In the genomic region with DNA sequence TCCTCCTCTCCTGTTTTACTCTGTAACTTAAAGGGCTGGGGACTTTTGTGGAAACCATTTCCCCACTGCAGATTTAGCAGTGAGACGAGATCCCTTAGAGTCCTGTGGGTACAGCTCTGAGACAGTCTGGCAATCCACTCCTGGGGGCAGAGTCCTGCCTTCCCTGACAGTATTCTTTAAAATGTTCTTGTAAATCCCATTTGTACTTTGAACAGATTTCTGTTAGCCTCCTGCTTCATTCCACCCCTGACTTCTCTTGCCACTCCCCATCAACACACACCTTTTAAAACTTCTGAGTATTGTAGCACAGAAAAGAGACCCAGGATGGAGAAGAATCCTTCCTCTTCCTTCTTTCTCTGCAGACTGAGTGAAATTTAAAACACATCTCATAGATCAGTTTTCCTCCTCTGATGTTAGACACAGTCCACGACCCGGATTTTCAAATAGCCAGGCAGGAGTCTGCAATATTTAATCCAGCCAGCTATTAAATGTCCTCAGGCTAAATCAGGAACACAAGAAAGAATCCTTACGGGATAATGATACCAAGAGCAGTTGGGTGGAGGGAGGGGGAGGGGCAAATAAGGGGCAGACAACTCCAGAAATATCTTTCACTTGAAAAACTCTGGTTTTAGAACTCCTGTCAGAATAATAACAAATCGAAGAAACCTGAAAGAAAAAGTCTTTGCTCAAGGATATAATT, we compare ENCODE assay signal across 21 mouse cellular contexts. TPM values are rescaled to one million over a fixed set of nuclear protein-coding genes. Genes with fewer than 3 reads are reported as not detected.
DNase-seq lines count a peak whose midpoint lies in the region; ATAC-seq and TF ChIP-seq lines count a peak whose summit lies in the region.
"Had no signal": no experiment of that assay in that cellular context is flagged by ENCODE, and none has a peak within 500 bp of the region (broad histone marks: within the 10 kb centered on the region; RNA-seq: fewer than 3 reads in every experiment).

No protein-coding gene starts in this region.

- no peak overlapping the region for H3K4me3 ChIP-seq in forebrain, postnatal 0 days (ENCODE audit: low read depth, low read length)
- no peak overlapping the region for H3K4me3 ChIP-seq in forebrain, embryonic 11.5 days (ENCODE audit: low read depth, low read length)
- no peak overlapping the region for H3K4me3 ChIP-seq in midbrain, embryonic 10.5 days
- H3K4me3 ChIP-seq in midbrain, embryonic 16.5 days (ENCODE audit: low read depth, low read length) = no peak overlapping the region
- H3K4me3 ChIP-seq in embryonic facial prominence, embryonic 13.5 days = peak overlapping the region; percentile 43
- no peak overlapping the region for H3K4me3 ChIP-seq in limb, embryonic 15.5 days
- H3K4me3 ChIP-seq: liver, embryonic 13.5 days had no signal

- H3K9me3 ChIP-seq in forebrain, postnatal 0 days (ENCODE audit: low read length) = no peaks in the 10 kb centered on the region
- no peaks in the 10 kb centered on the region for H3K9me3 ChIP-seq in forebrain, embryonic 11.5 days (ENCODE audit: control insufficient read depth, low read length)
- H3K9me3 ChIP-seq in midbrain, embryonic 10.5 days (replicated peaks) = no peaks in the 10 kb centered on the region
- H3K9me3 ChIP-seq in midbrain, embryonic 16.5 days (replicated peaks; ENCODE audit: control insufficient read depth, low read length, poor library complexity, severe bottlenecking) = no peaks in the 10 kb centered on the region
- no peaks in the 10 kb centered on the region for H3K9me3 ChIP-seq in embryonic facial prominence, embryonic 13.5 days
- H3K9me3 ChIP-seq in limb, embryonic 15.5 days = no peaks in the 10 kb centered on the region
- H3K9me3 ChIP-seq: intestine, embryonic 15.5 days; liver, embryonic 13.5 days had no signal

- no peak overlapping the region for H3K9ac ChIP-seq in forebrain, postnatal 0 days
- H3K9ac ChIP-seq in forebrain, embryonic 11.5 days (ENCODE audit: low read length) = no peak overlapping the region
- H3K9ac ChIP-seq in midbrain, embryonic 16.5 days (ENCODE audit: low read depth, low read length) = no peak overlapping the region
- H3K9ac ChIP-seq in embryonic facial prominence, embryonic 13.5 days = peak overlapping the region; percentile 79
- no peak overlapping the region for H3K9ac ChIP-seq in limb, embryonic 15.5 days
- H3K9ac ChIP-seq: intestine, embryonic 15.5 days; liver, embryonic 13.5 days had no signal

- no peak overlapping the region for H3K4me2 ChIP-seq in forebrain, postnatal 0 days (ENCODE audit: low read depth)
- H3K4me2 ChIP-seq in forebrain, embryonic 11.5 days (ENCODE audit: low read depth, low read length, severe bottlenecking) = no peak overlapping the region
- no peak overlapping the region for H3K4me2 ChIP-seq in midbrain, embryonic 16.5 days (ENCODE audit: low read length)
- H3K4me2 ChIP-seq in embryonic facial prominence, embryonic 13.5 days = peak overlapping the region; percentile 76
- peak overlapping the region; percentile 58; the same call in 1 of the 2 replicates for H3K4me2 ChIP-seq in limb, embryonic 15.5 days
- H3K4me2 ChIP-seq: liver, embryonic 13.5 days had no signal

- H3K27me3 ChIP-seq in forebrain, postnatal 0 days (ENCODE audit: insufficient read depth, low read length) = peaks cover 88% of the 10 kb centered on the region
- H3K27me3 ChIP-seq in forebrain, embryonic 11.5 days (ENCODE audit: control insufficient read depth, insufficient read depth, low read length) = peaks cover 84% of the 10 kb centered on the region
- H3K27me3 ChIP-seq in midbrain, embryonic 10.5 days (ENCODE audit: low read depth, poor library complexity, severe bottlenecking) = peaks cover 100% of the 10 kb centered on the region
- H3K27me3 ChIP-seq in midbrain, embryonic 16.5 days (ENCODE audit: control insufficient read depth, insufficient read depth, low read depth, low read length) = peaks cover 44% of the 10 kb centered on the region
- peaks cover 29% of the 10 kb centered on the region for H3K27me3 ChIP-seq in embryonic facial prominence, embryonic 13.5 days
- peaks cover 22% of the 10 kb centered on the region for H3K27me3 ChIP-seq in limb, embryonic 15.5 days

- no peaks in the 10 kb centered on the region for H3K36me3 ChIP-seq in forebrain, postnatal 0 days (ENCODE audit: insufficient read depth)
- no peaks in the 10 kb centered on the region for H3K36me3 ChIP-seq in forebrain, embryonic 11.5 days (ENCODE audit: control insufficient read depth, insufficient read depth, low read length)
- H3K36me3 ChIP-seq in midbrain, embryonic 10.5 days = no peaks in the 10 kb centered on the region
- H3K36me3 ChIP-seq in midbrain, embryonic 16.5 days (ENCODE audit: control insufficient read depth, insufficient read depth, low read length) = no peaks in the 10 kb centered on the region
- no peaks in the 10 kb centered on the region for H3K36me3 ChIP-seq in embryonic facial prominence, embryonic 13.5 days
- H3K36me3 ChIP-seq in limb, embryonic 15.5 days = no peaks in the 10 kb centered on the region
- H3K36me3 ChIP-seq: intestine, embryonic 15.5 days; liver, embryonic 13.5 days had no signal

- H3K27ac ChIP-seq in forebrain, postnatal 0 days (ENCODE audit: low read depth, low read length) = no peak overlapping the region
- no peak overlapping the region for H3K27ac ChIP-seq in forebrain, embryonic 11.5 days (ENCODE audit: low read depth, low read length)
- no peak overlapping the region for H3K27ac ChIP-seq in midbrain, embryonic 10.5 days (replicated peaks)
- H3K27ac ChIP-seq in midbrain, embryonic 16.5 days (ENCODE audit: low read length) = no peak overlapping the region
- H3K27ac ChIP-seq in embryonic facial prominence, embryonic 13.5 days = peak overlapping the region; percentile 96
- H3K27ac ChIP-seq in limb, embryonic 15.5 days = peak overlapping the region; percentile 74
- H3K27ac ChIP-seq: intestine, embryonic 15.5 days; liver, embryonic 13.5 days had no signal

- ATAC-seq in forebrain, postnatal 0 days = no peak
- ATAC-seq in forebrain, embryonic 11.5 days (replicated peaks; ENCODE audit: low FRiP score) = no peak
- ATAC-seq in midbrain, embryonic 16.5 days = no peak
- no peak for ATAC-seq in embryonic facial prominence, embryonic 13.5 days (ENCODE audit: insufficient number of reproducible peaks, insufficient read depth, low FRiP score, low TSS enrichment, low read depth)
- ATAC-seq in limb, embryonic 15.5 days (ENCODE audit: insufficient number of reproducible peaks, low FRiP score, low TSS enrichment, low read depth) = no peak

- peak; percentile 64 for DNase-seq in forebrain, postnatal 0 days
- DNase-seq in forebrain, embryonic 11.5 days (ENCODE audit: low spot score) = no peak
- peak; percentile 29 for DNase-seq in midbrain, embryonic 10.5 days (ENCODE audit: low spot score)
- no peak for DNase-seq in adrenal gland, adult 2 months
- no peak for DNase-seq in layer of hippocampus, adult 18-20 months (ENCODE audit: low spot score in 2 of 2)
- DNase-seq: cerebellum, adult 11-12 months; liver, embryonic 13.5 days; right cerebral cortex, postnatal 14 days; thymus, postnatal 4 days had no signal

- no peaks in the 10 kb centered on the region; the same call in 1 of the 2 replicates for H3K4me1 ChIP-seq in forebrain, postnatal 0 days (ENCODE audit: insufficient read depth)
- H3K4me1 ChIP-seq in forebrain, embryonic 11.5 days (replicated peaks; ENCODE audit: control insufficient read depth, insufficient read depth, low read length) = peaks cover 16% of the 10 kb centered on the region
- peaks cover 39% of the 10 kb centered on the region for H3K4me1 ChIP-seq in midbrain, embryonic 10.5 days
- peaks cover 11% of the 10 kb centered on the region; the same call in 1 of the 2 replicates for H3K4me1 ChIP-seq in midbrain, embryonic 16.5 days (ENCODE audit: control insufficient read depth, insufficient read depth, low read length)
- H3K4me1 ChIP-seq in embryonic facial prominence, embryonic 13.5 days = peaks cover 62% of the 10 kb centered on the region
- H3K4me1 ChIP-seq in limb, embryonic 15.5 days = peaks cover 39% of the 10 kb centered on the region
- H3K4me1 ChIP-seq: liver, embryonic 13.5 days had no signal

- TF ChIP-seq CTCF in forebrain, postnatal 0 days (IDR thresholded peaks at IDR 0.05; ENCODE audit: low read depth) = no peak

- 5% methylated on average over 5 of the region's 5 CpGs for WGBS in forebrain, postnatal 0 days
- 3% methylated on average over 5 of the region's 5 CpGs for WGBS in forebrain, embryonic 11.5 days
- WGBS in midbrain, embryonic 10.5 days = 2% methylated on average over 5 of the region's 5 CpGs
- 5% methylated on average over 5 of the region's 5 CpGs for WGBS in midbrain, embryonic 16.5 days
- WGBS in embryonic facial prominence, embryonic 13.5 days = 3% methylated on average over 5 of the region's 5 CpGs
- 11% methylated on average over 5 of the region's 5 CpGs for WGBS in limb, embryonic 15.5 days

RNA-seq across cellular contexts. Expression of a gene that starts 8.3 kb away (rescaled TPM):
- total RNA-seq in forebrain, postnatal 0 days (2014; rRNA removed) = 2.5 and 4.1 TPM in 2 replicates
- 0.73 and 0.80 TPM in 2 replicates for polyA plus RNA-seq in forebrain, postnatal 0 days (2015; fragmentation: Nextera tagmentation; extraction: Ambion mirVana)
- 12.5 and 13.0 TPM in 2 replicates for polyA plus RNA-seq in forebrain, embryonic 11.5 days (2014; fragmentation: Nextera tagmentation; extraction: Ambion mirVana)
- 7.6 and 8.5 TPM in 2 replicates for polyA plus RNA-seq in midbrain, embryonic 10.5 days (2016; fragmentation: Nextera tagmentation; extraction: Ambion mirVana)
- polyA plus RNA-seq in midbrain, embryonic 16.5 days (2015; fragmentation: Nextera tagmentation; extraction: Ambion mirVana) = 0.69 and 1.3 TPM in 2 replicates
- polyA plus RNA-seq in embryonic facial prominence, embryonic 13.5 days (2015; fragmentation: Nextera tagmentation; extraction: Ambion mirVana) = 56.1 and 63.1 TPM in 2 replicates
- polyA plus RNA-seq in limb, embryonic 15.5 days (2015; fragmentation: Nextera tagmentation; extraction: Ambion mirVana) = 27.9 and 43.7 TPM in 2 replicates
- 1 to 10 TPM; 5.1 to 9.7 TPM for total RNA-seq in adrenal gland, adult 2 months (2021)
- 19.4 and 28.3 TPM in 2 replicates for polyA plus RNA-seq in adrenal gland, adult 2 months (2012; rRNA removed)
- total RNA-seq in layer of hippocampus, adult 18-20 months (2021) = 1 to 10 TPM; 1.3 to 1.7 TPM
- total RNA-seq: megakaryocyte progenitor cell, adult 5-6 weeks had no signal

RNA-seq across cellular contexts. Expression of a gene that starts 37.6 kb away (rescaled TPM):
- 0.48 TPM in 1 of 2 replicates, not detected in the other for total RNA-seq in forebrain, postnatal 0 days (2014; rRNA removed)
- polyA plus RNA-seq in forebrain, postnatal 0 days (2015; fragmentation: Nextera tagmentation; extraction: Ambion mirVana) = not detected in 2 replicates
- polyA plus RNA-seq in forebrain, embryonic 11.5 days (2014; fragmentation: Nextera tagmentation; extraction: Ambion mirVana) = 0.32 TPM in 1 of 2 replicates, not detected in the other
- polyA plus RNA-seq in midbrain, embryonic 10.5 days (2016; fragmentation: Nextera tagmentation; extraction: Ambion mirVana) = 4.3 and 5.5 TPM in 2 replicates
- polyA plus RNA-seq in midbrain, embryonic 16.5 days (2015; fragmentation: Nextera tagmentation; extraction: Ambion mirVana) = 0.43 and 1.3 TPM in 2 replicates
- not detected in 2 replicates for polyA plus RNA-seq in embryonic facial prominence, embryonic 13.5 days (2015; fragmentation: Nextera tagmentation; extraction: Ambion mirVana)
- polyA plus RNA-seq in limb, embryonic 15.5 days (2015; fragmentation: Nextera tagmentation; extraction: Ambion mirVana) = not detected in 2 replicates
- not detected for total RNA-seq in adrenal gland, adult 2 months (2021)
- not detected in 2 replicates for polyA plus RNA-seq in adrenal gland, adult 2 months (2012; rRNA removed)
- total RNA-seq in layer of hippocampus, adult 18-20 months (2021) = not detected
- total RNA-seq: adrenal gland, adult 18-20 months; gastrocnemius, postnatal 4 days; heart, postnatal 36 days; left cerebral cortex, postnatal 10 days; megakaryocyte progenitor cell, adult 5-6 weeks had no signal
- polyA plus RNA-seq: intestine, embryonic 15.5 days; kidney, embryonic 16.5 days; liver, embryonic 13.5 days; lung, embryonic 16.5 days; testis, adult 2 months had no signal

Comparison
In these comparisons a context has a peak if more than half of its experiments do, and no peak if none do; other contexts are left out.
1. DNase-seq: peak in forebrain, postnatal 0 days (single experiment) and midbrain, embryonic 10.5 days (single experiment); none in forebrain, embryonic 11.5 days (single experiment), adrenal gland, adult 2 months (single experiment) and layer of hippocampus, adult 18-20 months (0 of 2).
2. H3K27ac ChIP-seq: peak in embryonic facial prominence, embryonic 13.5 days (single experiment) and limb, embryonic 15.5 days (single experiment); none in forebrain, postnatal 0 days (single experiment), forebrain, embryonic 11.5 days (single experiment), midbrain, embryonic 10.5 days (single experiment) and midbrain, embryonic 16.5 days (single experiment).
3. H3K4me2 ChIP-seq: peak in embryonic facial prominence, embryonic 13.5 days (single experiment) and limb, embryonic 15.5 days (single experiment); none in forebrain, postnatal 0 days (single experiment), forebrain, embryonic 11.5 days (single experiment) and midbrain, embryonic 16.5 days (single experiment).